8 mouse cellular contexts compared by ENCODE assay signal in genomic region chr19:6992011-6992858, GRCm38 (mm10). TPM values are rescaled to one million over a fixed set of nuclear protein-coding genes. Genes with fewer than 3 reads are reported as not detected.
A peak's percentile ranks its signal among the peaks of the same experiment; 100 is the strongest.
DNase-seq lines count a peak whose midpoint lies in the region; ATAC-seq and TF ChIP-seq lines count a peak whose summit lies in the region.

Gene Dnajc4 (minus strand): TSS chr19:6992572.

- H3K27ac ChIP-seq in ES-E14 (ENCODE audit: insufficient read depth, low read depth, low read length, poor library complexity, severe bottlenecking) = peak within 1 kb of the TSS; percentile 17; the same call in 1 of the 2 replicates
- H3K27ac ChIP-seq in forebrain, embryonic 15.5 days (replicated peaks) = peak within 1 kb of the TSS; percentile 60
- H3K27ac ChIP-seq in layer of hippocampus, adult 2 months = peak within 1 kb of the TSS; percentile 84
- peak within 1 kb of the TSS; percentile 69; the same call in 1 of the 2 replicates for H3K27ac ChIP-seq in lung, embryonic 14.5 days (ENCODE audit: low read depth)
- H3K27ac ChIP-seq in olfactory bulb, adult 2 months (ENCODE audit: insufficient read depth, low read depth, low read length) = 0 out of 2 replicates have a peak within 1 kb of the TSS, but pooled peaks have one; percentile 2
- H3K27ac ChIP-seq in thymus, adult 2 months (ENCODE audit: control insufficient read depth, insufficient read depth, low read length) = peak within 1 kb of the TSS; percentile 1; the same call in 1 of the 2 replicates

- H3K4me1 ChIP-seq in ES-E14 (ENCODE audit: control insufficient read depth in 2 of 2, insufficient read depth in 2 of 2, low read length in 2 of 2, poor library complexity in 1 of 2) = peaks cover 4 to 25% of the 10 kb centered on the region in 2 experiments; a peak in 3 of 4 replicates
- peaks cover 48% of the 10 kb centered on the region for H3K4me1 ChIP-seq in forebrain, embryonic 15.5 days
- H3K4me1 ChIP-seq in lung, embryonic 14.5 days (ENCODE audit: insufficient read depth) = peaks cover 18% of the 10 kb centered on the region
- peaks cover 32% of the 10 kb centered on the region for H3K4me1 ChIP-seq in olfactory bulb, adult 2 months (ENCODE audit: control insufficient read depth, insufficient read depth, low read length)
- peaks cover 46% of the 10 kb centered on the region for H3K4me1 ChIP-seq in thymus, adult 2 months (replicated peaks; ENCODE audit: control insufficient read depth, insufficient read depth, low read length)

- peak within 1 kb of the TSS; percentile 68 for H3K9ac ChIP-seq in ES-E14 (ENCODE audit: insufficient read depth, low read depth, low read length, poor library complexity, severe bottlenecking)
- H3K9ac ChIP-seq in forebrain, embryonic 15.5 days (replicated peaks) = peak within 1 kb of the TSS; percentile 62
- peak within 1 kb of the TSS; percentile 66 for H3K9ac ChIP-seq in lung, embryonic 14.5 days

- DNase-seq in ES-E14 (ENCODE audit: low read depth, low spot score) = peak; percentile 98
- peak; percentile 97 for DNase-seq in cerebellum, adult 11-12 months
- peak; percentile 94 for DNase-seq in heart, postnatal 25 days (ENCODE audit: low spot score)
- DNase-seq in layer of hippocampus, adult 2 months (ENCODE audit: low spot score in 2 of 2) = peak; percentile 94 to 97
- DNase-seq in lung, embryonic 14.5 days = peak; percentile 99
- DNase-seq in thymus, adult 2 months = peak; percentile 99

- TF ChIP-seq POLR2A in olfactory bulb, adult 2 months (IDR thresholded peaks at IDR 0.05; ENCODE audit: insufficient read depth, low read depth, low read length) = no peak
- peak; percentile 88 for TF ChIP-seq POLR2A in thymus, adult 2 months (IDR thresholded peaks at IDR 0.05; ENCODE audit: control insufficient read depth, extremely low read depth, insufficient read depth, low read length, poor library complexity)

- no peaks in the 10 kb centered on the region for H3K9me3 ChIP-seq in ES-E14 (ENCODE audit: control insufficient read depth, insufficient read depth, low read depth, low read length)
- H3K9me3 ChIP-seq in forebrain, embryonic 15.5 days = no peaks in the 10 kb centered on the region
- no peaks in the 10 kb centered on the region for H3K9me3 ChIP-seq in lung, embryonic 14.5 days (ENCODE audit: low read depth, low read length)

- no peaks in the 10 kb centered on the region for H3K36me3 ChIP-seq in ES-E14 (ENCODE audit: control insufficient read depth, insufficient read depth, low read length, poor library complexity, severe bottlenecking)
- no peaks in the 10 kb centered on the region for H3K36me3 ChIP-seq in forebrain, embryonic 15.5 days
- no peaks in the 10 kb centered on the region for H3K36me3 ChIP-seq in lung, embryonic 14.5 days (ENCODE audit: insufficient read depth)
- H3K36me3 ChIP-seq in thymus, adult 2 months (ENCODE audit: control insufficient read depth, insufficient read depth, low read length) = no peaks in the 10 kb centered on the region

- ATAC-seq in forebrain, embryonic 15.5 days (replicated peaks) = peak; percentile 95
- peak; percentile 92 for ATAC-seq in lung, embryonic 14.5 days (ENCODE audit: insufficient read depth)

- TF ChIP-seq CTCF in layer of hippocampus, adult 2 months (conservative IDR thresholded peaks at IDR 0.05) = peak; percentile 55
- TF ChIP-seq CTCF in lung, embryonic 14.5 days (IDR thresholded peaks at IDR 0.05; ENCODE audit: low read depth) = peak; percentile 33
- TF ChIP-seq CTCF in olfactory bulb, adult 2 months (IDR thresholded peaks at IDR 0.05; ENCODE audit: insufficient read depth, low read depth, low read length) = 0 out of 2 replicates have a peak, but pooled peaks have one; percentile 15
- peak; percentile 59; the same call in 1 of the 2 replicates for TF ChIP-seq CTCF in thymus, adult 2 months (IDR thresholded peaks at IDR 0.05; ENCODE audit: borderline replicate concordance, control insufficient read depth, extremely low read depth, insufficient read depth, low read length, poor library complexity)

- H3K4me3 ChIP-seq in ES-E14 (ENCODE audit: insufficient read depth in 1 of 2, low read depth in 1 of 2, low read length in 2 of 2, poor library complexity in 1 of 2, severe bottlenecking in 1 of 2) = peak within 1 kb of the TSS; percentile 61 to 71
- H3K4me3 ChIP-seq in forebrain, embryonic 15.5 days = peak within 1 kb of the TSS; percentile 60
- H3K4me3 ChIP-seq in layer of hippocampus, adult 2 months = peak within 1 kb of the TSS; percentile 78
- peak within 1 kb of the TSS; percentile 58 for H3K4me3 ChIP-seq in lung, embryonic 14.5 days (ENCODE audit: low read depth, low read length)
- H3K4me3 ChIP-seq in olfactory bulb, adult 2 months (ENCODE audit: insufficient read depth, low read depth, low read length) = peak within 1 kb of the TSS; percentile 66
- H3K4me3 ChIP-seq in thymus, adult 2 months (ENCODE audit: control insufficient read depth, insufficient read depth, low read length) = peak within 1 kb of the TSS; percentile 52

- 1% methylated on average over 37 of the region's 37 CpGs for WGBS in forebrain, embryonic 15.5 days
- 1% methylated on average over 37 of the region's 37 CpGs for WGBS in lung, embryonic 14.5 days
- under 1% methylated on average over 37 of the region's 37 CpGs for WGBS in olfactory bulb, adult 2 months
- WGBS in thymus, adult 2 months = 1% methylated on average over 37 of the region's 37 CpGs

- intact Hi-C loops in heart, postnatal 25 days (cut with DNase I) = no loop called here

- in situ Hi-C loops in ES-E14 (cut with MboI; ENCODE audit: low sequenced_read_pairs in 2 of 2, unreplicated experiment in 2 of 2) = no loop called here

- peak within 1 kb of the TSS; percentile 92 for H3K4me2 ChIP-seq in forebrain, embryonic 15.5 days (replicated peaks)
- H3K4me2 ChIP-seq in lung, embryonic 14.5 days = peak within 1 kb of the TSS; percentile 91

- no peaks in the 10 kb centered on the region for H3K27me3 ChIP-seq in forebrain, embryonic 15.5 days
- 0 out of 2 replicates have a peak, but pooled peaks cover 2% of the 10 kb centered on the region for H3K27me3 ChIP-seq in lung, embryonic 14.5 days (ENCODE audit: insufficient read depth, low read length)
- H3K27me3 ChIP-seq in thymus, adult 2 months (ENCODE audit: control insufficient read depth, insufficient read depth, low read length) = no peaks in the 10 kb centered on the region

TF ChIP-seq in ES-E14, 5 proteins besides CTCF, POLR2A, EP300 and RAD21:
- no peak for TF ChIP-seq HCFC1 (IDR thresholded peaks at IDR 0.05; ENCODE audit: borderline replicate concordance, insufficient read depth, low read length)
- TF ChIP-seq ZC3H11A (IDR thresholded peaks at IDR 0.05; ENCODE audit: borderline replicate concordance, low read depth, low read length) = no peak
- TF ChIP-seq MAFK (IDR thresholded peaks at IDR 0.05; ENCODE audit: insufficient read depth, low read depth, low read length) = no peak
- no peak for TF ChIP-seq CHD2 (IDR thresholded peaks at IDR 0.05; ENCODE audit: low read depth, low read length)
- no peak for TF ChIP-seq ZNF384 (IDR thresholded peaks at IDR 0.05; ENCODE audit: low read depth, low read length)

RNA-seq across cellular contexts. Expression of gene Dnajc4, which starts in this region (rescaled TPM):
- 14.0 and 22.0 TPM in 2 replicates for total RNA-seq in ES-E14 (2012; rRNA removed)
- polyA plus RNA-seq in forebrain, embryonic 15.5 days (2015; fragmentation: Nextera tagmentation; extraction: Ambion mirVana) = 20.3 and 22.8 TPM in 2 replicates
- 10 to 100 TPM; 48.2 to 56.1 TPM for total RNA-seq in heart, postnatal 25 days (2021)
- total RNA-seq in layer of hippocampus, adult 2 months (2021) = 10 to 100 TPM; 26.1 to 27.6 TPM
- 18.6 and 22.8 TPM in 2 replicates for polyA plus RNA-seq in lung, embryonic 14.5 days (2014; fragmentation: Nextera tagmentation; extraction: Ambion mirVana)
- not detected in 2 replicates for polyA plus RNA-seq in olfactory bulb, adult 2 months (2012; ENCODE audit: insufficient read depth, insufficient read length, low replicate concordance, missing spikeins)
- polyA plus RNA-seq in thymus, adult 2 months (2012; rRNA removed) = 28.0 and 31.6 TPM in 2 replicates

Comparison
In these comparisons a context has a peak if more than half of its experiments do, and no peak if none do; other contexts are left out.
1. Peak in every context shown above with its lines: DNase-seq, ATAC-seq, H3K4me3 ChIP-seq and H3K27ac ChIP-seq.
2. RNA of gene Dnajc4 (polyA plus RNA-seq): 28.0 to 31.6 TPM in thymus, adult 2 months, 20.3 to 22.8 TPM in forebrain, embryonic 15.5 days and 18.6 to 22.8 TPM in lung, embryonic 14.5 days; not detected in olfactory bulb, adult 2 months; every median in the first group is over 10 times any median in the second.
3. H3K27ac ChIP-seq: peak in every context shown above with its lines; median percentile 84 in layer of hippocampus, adult 2 months; 69 in lung, embryonic 14.5 days; 60 in forebrain, embryonic 15.5 days; 17 in ES-E14; 2 in olfactory bulb, adult 2 months; 1 in thymus, adult 2 months.